Mouse (Mus musculus): ENCODE measurements around the gene Specc1. TPM values are rescaled to one million over a fixed set of nuclear protein-coding genes. Genes with fewer than 3 reads are reported as not detected.

Specc1 gene
- total RNA-seq, 2 experiments from 2014 or later = 61.0 to 83.6 TPM

GRCm38 (mm10) chr11:61962684-61963083, 6.1 kb downstream of the Specc1 start:
- DNase-seq (ENCODE audit: low spot score in 2 of 2) = no peak
- intact Hi-C loops (cut with DNase I) = no loop called here

- intact Hi-C loops (cut with DNase I) = no loop called here
- no peak for DNase-seq (ENCODE audit: low spot score in 2 of 2)
These were observed 6.6 kb downstream of the Specc1 start for GRCm38 (mm10) chr11:61963193-61963592.

GRCm38 (mm10) chr11:61964611-61965010, 8.0 kb downstream of the Specc1 start:
- DNase-seq (ENCODE audit: low spot score in 2 of 2) = peak in 1 of 2 experiments; percentile 27
- intact Hi-C loops (cut with DNase I) = no loop called here

GRCm38 (mm10) chr11:61967034-61967433, 10.5 kb downstream of the Specc1 start:
- DNase-seq (ENCODE audit: low spot score in 2 of 2) = no peak
- intact Hi-C loops (cut with DNase I) = no loop called here

- no peak for DNase-seq (ENCODE audit: low spot score in 2 of 2)
- intact Hi-C loops (cut with DNase I) = no loop called here
These were observed 12.3 kb downstream of the Specc1 start for GRCm38 (mm10) chr11:61968875-61969274.

- intact Hi-C loops (cut with DNase I) = no loop called here
These were observed 14.3 kb downstream of the Specc1 start for GRCm38 (mm10) chr11:61970901-61971300.

GRCm38 (mm10) chr11:61971441-61972221, 15.1 kb downstream of the Specc1 start:
- intact Hi-C loops (cut with DNase I) = no loop called here

More at GRCm38 (mm10) chr11:61970901-61971300, 14.3 kb downstream of the Specc1 start:
- no peak for DNase-seq (ENCODE audit: low spot score in 2 of 2)

GRCm38 (mm10) chr11:61974106-61974707, 17.6 kb downstream of the Specc1 start:
- no peak for DNase-seq (ENCODE audit: low spot score in 2 of 2)
- intact Hi-C loops (cut with DNase I) = no loop called here

More at GRCm38 (mm10) chr11:61971441-61972221, 15.1 kb downstream of the Specc1 start:
- no peak for DNase-seq (ENCODE audit: low spot score in 2 of 2)

GRCm38 (mm10) chr11:61975783-61976182, 19.2 kb downstream of the Specc1 start:
- intact Hi-C loops (cut with DNase I) = no loop called here
- no peak for DNase-seq (ENCODE audit: low spot score in 2 of 2)

GRCm38 (mm10) chr11:61981285-61981684, 24.7 kb downstream of the Specc1 start:
- intact Hi-C loops (cut with DNase I) = no loop called here
- DNase-seq (ENCODE audit: low spot score in 2 of 2) = no peak

GRCm38 (mm10) chr11:61982828-61983227, 26.3 kb downstream of the Specc1 start:
- no peak for DNase-seq (ENCODE audit: low spot score in 2 of 2)
- intact Hi-C loops (cut with DNase I) = no loop called here

GRCm38 (mm10) chr11:61986939-61987338, 30.4 kb downstream of the Specc1 start:
- DNase-seq (ENCODE audit: low spot score in 2 of 2) = no peak
- intact Hi-C loops (cut with DNase I) = no loop called here

GRCm38 (mm10) chr11:61989647-61990046, 33.1 kb downstream of the Specc1 start:
- intact Hi-C loops (cut with DNase I) = no loop called here
- DNase-seq (ENCODE audit: low spot score in 2 of 2) = no peak

GRCm38 (mm10) chr11:61991576-61991975, 35.0 kb downstream of the Specc1 start:
- intact Hi-C loops (cut with DNase I) = no loop called here
- no peak for DNase-seq (ENCODE audit: low spot score in 2 of 2)

- intact Hi-C loops (cut with DNase I) = no loop called here
These were observed 36.2 kb downstream of the Specc1 start for GRCm38 (mm10) chr11:61992671-61993285.

GRCm38 (mm10) chr11:61999501-61999900, 42.9 kb downstream of the Specc1 start:
- intact Hi-C loops (cut with DNase I) = no loop called here
- DNase-seq (ENCODE audit: low spot score in 2 of 2) = no peak

More at GRCm38 (mm10) chr11:61992671-61993285, 36.2 kb downstream of the Specc1 start:
- no peak for DNase-seq (ENCODE audit: low spot score in 2 of 2)

GRCm38 (mm10) chr11:62000099-62000498, 43.5 kb downstream of the Specc1 start:
- no peak for DNase-seq (ENCODE audit: low spot score in 2 of 2)
- intact Hi-C loops (cut with DNase I) = no loop called here

GRCm38 (mm10) chr11:62001977-62002376, 45.4 kb downstream of the Specc1 start:
- intact Hi-C loops (cut with DNase I) = no loop called here
- DNase-seq (ENCODE audit: low spot score in 2 of 2) = no peak

GRCm38 (mm10) chr11:62004881-62005240, 48.3 kb downstream of the Specc1 start:
- DNase-seq (ENCODE audit: low spot score in 2 of 2) = peak in 1 of 2 experiments; percentile 25
- intact Hi-C loops (cut with DNase I) = loop anchor here (5.0 kb wide), 1 partner anchor 48 kb away; the partner anchor contains the start of gene Specc1

- intact Hi-C loops (cut with DNase I) = loop anchor here (5.0 kb wide), 1 partner anchor 48 kb away; the partner anchor contains the start of gene Specc1
These were observed 48.8 kb downstream of the Specc1 start for GRCm38 (mm10) chr11:62005241-62005910.

More at GRCm38 (mm10) chr11:62005241-62005910, 48.8 kb downstream of the Specc1 start:
- peak; percentile 67 to 70 for DNase-seq (ENCODE audit: low spot score in 2 of 2)
